Mouse (Mus musculus): Measurements from ENCODE around the gene Slc37a1.

Gene Slc37a1

DNA sequence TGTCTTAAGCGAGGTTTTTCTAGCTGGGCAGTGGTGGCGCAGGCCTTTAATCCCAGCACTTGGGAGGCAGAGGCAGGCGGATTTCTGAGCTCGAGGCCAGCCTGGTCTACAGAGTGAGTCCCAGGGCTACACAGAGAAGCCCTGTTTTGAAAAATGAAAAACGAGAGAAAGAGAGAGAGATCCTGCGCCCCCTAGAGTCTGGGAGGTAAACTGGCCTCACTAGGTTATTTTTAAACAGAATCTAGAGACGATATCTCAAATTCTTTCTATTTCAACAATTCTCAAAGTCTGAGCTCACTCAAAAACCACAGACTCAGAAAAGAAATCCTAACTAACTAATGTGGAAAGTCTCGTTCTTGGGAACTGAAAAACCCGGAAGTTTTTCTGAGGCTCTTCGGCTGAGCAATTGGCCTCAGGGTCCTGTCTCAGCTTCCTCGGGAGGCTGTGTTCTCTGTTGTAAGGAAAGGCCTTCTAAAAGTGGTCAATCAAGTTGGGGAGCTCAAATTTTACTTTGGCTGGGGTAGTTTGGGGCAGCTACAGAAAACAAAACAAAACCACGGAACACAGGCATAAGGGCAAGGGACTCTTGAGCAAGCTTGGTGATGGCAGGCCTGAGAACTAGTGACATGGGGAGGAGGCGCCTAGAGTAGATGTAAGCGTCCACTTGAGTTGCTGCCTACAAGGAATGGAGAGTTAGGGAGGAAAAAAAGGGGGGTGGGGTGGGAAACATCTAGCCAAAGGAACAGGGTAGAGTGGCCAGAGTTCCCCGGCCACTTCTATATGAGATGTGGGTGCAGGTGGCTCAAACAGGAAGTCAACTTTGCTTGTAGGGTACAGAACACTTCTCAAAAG is 8.0 kb downstream of the Slc37a1 start:
- DNase-seq (ENCODE audit: low read depth): no peak

GRCm38 (mm10) chr17:31295215-31295891 is 8.8 kb downstream of the Slc37a1 start:
- no peak for DNase-seq (ENCODE audit: low read depth)

GRCm38 (mm10) chr17:31295892-31296781 is 9.5 kb downstream of the Slc37a1 start:
- peak; percentile 63 for DNase-seq (ENCODE audit: low read depth)

DNA sequence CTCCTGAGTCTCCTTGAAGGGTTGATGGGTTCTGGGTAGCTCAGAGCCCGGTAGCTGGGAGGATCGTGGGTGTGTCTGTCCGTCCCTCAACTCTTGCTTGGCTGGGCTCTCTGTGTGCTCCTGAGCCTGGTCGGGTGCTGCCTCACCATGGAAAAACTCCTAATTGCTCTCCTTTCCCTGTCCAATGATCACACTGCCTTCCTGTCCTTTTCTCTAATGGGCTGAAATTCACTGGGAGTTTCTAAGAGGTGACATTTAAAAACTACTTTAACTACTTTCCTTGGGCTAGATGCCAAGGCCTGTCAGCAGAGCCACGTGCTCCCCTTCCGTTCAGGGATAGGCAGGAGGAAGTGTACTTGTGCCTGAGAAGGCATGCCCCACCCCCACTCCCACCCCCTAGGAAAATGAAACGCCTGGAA is 10.9 kb downstream of the Slc37a1 start:
- DNase-seq (ENCODE audit: low read depth): no peak

GRCm38 (mm10) chr17:31298419-31299209 is 12.0 kb downstream of the Slc37a1 start:
- no peak for DNase-seq (ENCODE audit: low read depth)

- no peak for DNase-seq (ENCODE audit: low read depth)
Observed at GRCm38 (mm10) chr17:31299981-31300380, 13.4 kb downstream of the Slc37a1 start.

DNA sequence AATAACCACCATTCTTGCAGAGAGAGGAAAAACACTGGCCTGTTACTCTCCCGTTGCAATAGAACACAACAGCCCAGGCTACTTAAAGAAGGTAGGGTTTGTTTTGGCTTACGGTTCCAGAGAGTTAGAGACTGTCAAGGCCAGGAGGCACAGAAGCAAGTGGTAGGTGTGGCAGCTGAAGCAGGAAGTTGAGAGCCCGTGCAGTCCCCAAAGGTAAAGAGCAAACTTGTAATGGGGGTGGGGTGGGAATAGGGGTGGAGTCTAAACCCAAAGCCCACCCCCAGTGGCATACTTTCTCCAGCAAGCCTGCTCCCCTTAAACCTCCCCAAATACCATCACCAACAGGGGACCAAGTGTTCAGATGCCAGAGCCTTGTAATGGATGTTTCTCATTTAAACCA is 14.1 kb downstream of the Slc37a1 start:
- DNase-seq (ENCODE audit: low read depth): no peak

GRCm38 (mm10) chr17:31303401-31303800 is 16.8 kb downstream of the Slc37a1 start:
- DNase-seq (ENCODE audit: low read depth): no peak

DNA sequence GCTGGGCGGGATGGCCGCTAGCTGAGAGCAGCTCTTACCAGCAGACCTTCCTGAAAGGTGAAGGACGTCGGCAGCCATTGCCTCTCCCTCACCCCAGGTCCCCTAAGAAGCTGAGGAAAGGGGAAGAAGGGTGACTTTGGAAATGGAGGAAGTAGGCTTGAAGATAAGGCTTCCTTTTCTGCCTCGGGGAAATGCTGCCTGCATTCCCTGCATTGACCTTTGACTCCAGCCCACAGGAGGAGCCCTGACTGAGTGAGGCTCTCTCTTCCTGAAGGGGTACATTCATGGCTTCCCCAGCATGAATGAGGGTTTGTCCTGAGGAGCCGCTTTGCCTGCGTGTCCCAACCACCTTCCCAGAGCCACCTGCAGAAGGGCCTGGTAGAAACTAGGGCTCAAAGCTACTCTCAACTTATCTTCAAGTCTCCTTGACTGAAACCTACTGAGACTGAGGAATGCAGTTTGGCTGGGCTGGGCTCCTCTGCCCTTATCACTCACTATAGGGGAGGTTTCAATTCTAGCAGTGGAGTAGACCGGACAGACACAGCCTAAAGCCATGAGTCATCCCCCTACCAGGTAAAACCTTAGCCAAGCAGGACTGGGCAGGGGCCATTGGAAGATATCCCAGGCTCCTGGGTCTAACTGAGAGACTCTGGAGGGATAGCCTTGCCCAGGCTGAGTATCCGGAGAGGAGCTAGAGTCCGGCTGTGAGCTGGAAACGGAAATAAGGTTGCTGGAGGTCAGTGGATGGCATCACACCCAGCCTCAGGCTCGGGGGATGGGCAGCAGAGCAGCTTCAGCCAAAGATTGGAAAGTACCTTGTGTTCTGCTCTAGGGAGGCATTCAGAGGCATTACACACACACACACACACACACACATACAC is 18.5 kb downstream of the Slc37a1 start:
- DNase-seq (ENCODE audit: low read depth): no peak

DNA sequence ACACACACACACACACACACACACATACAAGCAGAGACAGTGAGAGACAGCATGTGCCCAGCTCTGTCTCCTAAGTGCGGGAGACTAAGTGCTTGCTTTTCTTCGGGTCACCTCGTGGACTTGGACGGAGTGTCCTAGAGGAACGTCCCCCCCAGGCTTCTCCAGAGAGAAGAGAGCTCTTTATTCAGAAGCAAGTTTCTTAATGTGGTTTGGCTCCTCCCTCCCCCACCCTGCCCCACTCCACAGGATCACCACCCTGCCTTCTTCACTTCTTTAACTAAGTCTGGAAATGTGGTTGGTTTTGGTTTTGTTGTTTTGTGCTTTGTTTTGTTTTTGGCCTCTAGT is 19.2 kb downstream of the Slc37a1 start:
- no peak for DNase-seq (ENCODE audit: low read depth)

GRCm38 (mm10) chr17:31307756-31308155 is 21.2 kb downstream of the Slc37a1 start:
- no peak for DNase-seq (ENCODE audit: low read depth)

GRCm38 (mm10) chr17:31308291-31308816 is 21.8 kb downstream of the Slc37a1 start:
- DNase-seq (ENCODE audit: low read depth): no peak

DNA sequence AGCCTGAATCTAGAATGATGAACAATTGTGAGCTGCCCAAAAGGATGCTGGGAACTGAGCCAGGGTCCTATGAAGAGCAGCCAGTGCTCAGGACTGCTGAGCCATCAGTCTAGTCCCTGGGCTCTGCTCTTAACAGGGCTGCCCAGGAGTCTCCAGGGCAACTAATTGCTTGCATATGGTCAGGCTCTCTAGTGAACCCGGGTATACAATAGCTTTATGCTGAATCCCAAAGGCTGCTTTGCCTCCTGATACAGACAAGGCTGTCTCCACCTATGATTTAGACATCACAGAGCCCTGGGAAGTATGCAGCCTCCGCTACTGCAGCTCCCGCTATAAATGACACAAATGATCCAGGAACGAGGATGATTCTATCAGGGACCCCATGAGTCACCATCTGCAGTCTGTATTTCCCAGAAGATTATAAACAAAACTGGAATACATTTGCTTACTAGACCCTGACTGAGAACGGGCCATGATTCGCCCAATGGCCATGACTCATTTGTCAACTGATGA is 22.7 kb downstream of the Slc37a1 start:
- no peak for DNase-seq (ENCODE audit: low read depth)

- DNase-seq (ENCODE audit: low read depth): no peak
Observed at GRCm38 (mm10) chr17:31311047-31311446, 24.5 kb downstream of the Slc37a1 start.

DNA sequence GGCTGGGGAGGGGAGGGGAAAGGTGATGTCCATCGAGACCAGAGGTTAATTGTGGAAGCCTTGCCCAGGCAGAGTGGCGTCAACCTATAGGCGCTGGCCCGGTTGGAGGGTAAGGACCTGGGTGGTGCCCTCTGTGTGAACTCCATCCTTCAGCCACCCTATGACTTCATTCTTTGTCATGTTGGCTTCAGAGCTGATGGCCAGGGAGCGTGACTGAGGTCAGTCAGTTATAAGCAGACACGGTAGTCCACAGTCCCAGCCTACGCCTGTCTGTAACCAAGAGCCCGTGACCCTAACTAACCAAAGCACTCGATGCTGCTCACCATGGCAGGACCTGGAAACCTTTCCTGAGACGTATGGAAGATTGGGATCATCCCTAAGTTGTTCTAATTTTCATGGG is 26.1 kb downstream of the Slc37a1 start:
- DNase-seq (ENCODE audit: low read depth): no peak

- no peak for DNase-seq (ENCODE audit: low read depth)
Observed at GRCm38 (mm10) chr17:31315046-31315792, 28.6 kb downstream of the Slc37a1 start.

DNA sequence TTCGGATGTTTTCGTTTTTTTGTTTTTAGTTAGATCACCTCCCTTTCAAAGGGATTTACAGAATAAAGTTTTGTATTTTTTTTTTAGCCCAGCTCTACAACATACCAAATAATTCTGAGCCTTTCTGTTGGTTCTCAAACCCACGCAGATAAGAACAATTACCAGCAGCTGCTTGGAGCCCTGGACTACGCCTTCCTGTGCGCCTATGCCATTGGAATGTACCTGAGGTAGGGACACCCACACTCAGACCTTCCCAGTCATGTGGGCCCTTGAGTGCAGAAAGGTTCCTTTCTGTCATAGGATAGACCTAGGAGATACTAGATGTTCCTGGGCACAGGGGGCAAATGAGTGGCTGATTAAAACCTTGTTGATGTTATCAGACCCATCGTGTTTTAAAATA is 29.4 kb downstream of the Slc37a1 start:
- DNase-seq (ENCODE audit: low read depth): no peak

GRCm38 (mm10) chr17:31316998-31317397 is 30.4 kb downstream of the Slc37a1 start:
- no peak for DNase-seq (ENCODE audit: low read depth)

DNA sequence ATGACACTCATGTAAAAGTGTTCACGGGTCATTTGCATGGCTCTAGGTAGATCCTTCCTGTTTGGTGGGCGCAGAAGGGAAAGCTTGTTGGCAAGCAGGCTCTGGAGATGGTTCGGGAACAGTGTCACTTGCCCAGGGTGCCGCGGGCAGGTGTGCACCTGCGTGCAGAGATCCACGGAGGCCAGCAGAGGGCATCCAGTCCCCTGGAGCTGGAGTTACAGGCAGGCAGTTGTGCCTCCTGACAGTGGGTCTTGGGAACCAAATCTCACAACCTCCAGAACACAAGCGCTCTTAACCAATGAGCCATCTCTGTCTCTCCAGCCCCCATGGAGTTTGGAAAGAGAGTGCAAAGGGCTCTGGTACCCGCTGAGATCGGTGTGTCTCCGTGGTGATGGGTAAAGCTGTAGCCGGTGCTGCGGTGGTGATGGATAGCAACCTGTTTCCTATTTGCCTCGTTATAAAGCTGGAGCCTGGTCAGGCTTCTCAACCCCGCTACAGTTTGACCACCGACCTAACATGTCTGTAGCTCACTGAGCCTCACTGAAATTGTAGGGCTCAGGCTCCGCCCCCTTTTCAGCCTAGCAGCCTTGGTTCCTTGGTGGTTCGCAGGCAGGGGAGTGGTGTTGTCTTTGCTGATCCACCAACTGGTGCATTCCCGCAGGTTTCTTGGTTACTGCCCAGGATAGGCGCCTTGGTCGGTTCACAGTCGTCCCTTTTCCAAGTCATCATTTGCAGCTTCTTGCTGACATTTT is 31.1 kb downstream of the Slc37a1 start:
- no peak for DNase-seq (ENCODE audit: low read depth)
